24 mouse cellular contexts compared by ENCODE assay signal in genomic region chr19:36916206-36916605, GRCm38 (mm10). TPM values are rescaled to one million over a fixed set of nuclear protein-coding genes. Genes with fewer than 3 reads are reported as not detected.
A peak's percentile ranks its signal among the peaks of the same experiment; 100 is the strongest.
DNase-seq lines count a peak whose midpoint lies in the region; ATAC-seq lines count a peak whose summit lies in the region.
"Had no signal": no experiment of that assay in that cellular context is flagged by ENCODE, and none has a peak within 500 bp of the region (broad histone marks: within the 10 kb centered on the region; RNA-seq: fewer than 3 reads in every experiment).

No protein-coding gene starts in this region.

- H3K4me2 ChIP-seq in forebrain, embryonic 16.5 days (ENCODE audit: low read length), result no peak overlapping the region
- no peak overlapping the region for H3K4me2 ChIP-seq in neural tube, embryonic 11.5 days (ENCODE audit: low read depth)
- H3K4me2 ChIP-seq in neural tube, embryonic 15.5 days, result no peak overlapping the region
- H3K4me2 ChIP-seq: embryonic facial prominence, embryonic 13.5 days; heart, embryonic 11.5 days; intestine, embryonic 15.5 days had no signal

- H3K4me3 ChIP-seq in forebrain, embryonic 10.5 days, result no peak overlapping the region
- no peak overlapping the region for H3K4me3 ChIP-seq in forebrain, embryonic 16.5 days (replicated peaks; ENCODE audit: low read length)
- no peak overlapping the region for H3K4me3 ChIP-seq in neural tube, embryonic 11.5 days (ENCODE audit: low read depth, low read length)
- no peak overlapping the region for H3K4me3 ChIP-seq in neural tube, embryonic 15.5 days (replicated peaks)
- H3K4me3 ChIP-seq: embryonic facial prominence, embryonic 10.5 days; embryonic facial prominence, embryonic 13.5 days; erythroblast, embryonic 14.5 days; forebrain, embryonic 13.5 days; gastrocnemius, adult 2 months; hindbrain, embryonic 15.5 days; intestine, embryonic 15.5 days had no signal

- H3K4me1 ChIP-seq in forebrain, embryonic 10.5 days, result peaks cover 47% of the 10 kb centered on the region
- H3K4me1 ChIP-seq in forebrain, embryonic 16.5 days (replicated peaks; ENCODE audit: control insufficient read depth, insufficient read depth, low read length), result peaks cover 14% of the 10 kb centered on the region
- H3K4me1 ChIP-seq in neural tube, embryonic 11.5 days (ENCODE audit: control insufficient read depth, insufficient read depth, low read length), result peaks cover 6% of the 10 kb centered on the region; the same call in 1 of the 2 replicates
- H3K4me1 ChIP-seq in neural tube, embryonic 15.5 days, result peaks cover 15% of the 10 kb centered on the region

- no peak overlapping the region for H3K9ac ChIP-seq in forebrain, embryonic 16.5 days (replicated peaks; ENCODE audit: low read depth, low read length)
- no peak overlapping the region for H3K9ac ChIP-seq in neural tube, embryonic 11.5 days (ENCODE audit: low read length)
- H3K9ac ChIP-seq in neural tube, embryonic 15.5 days (replicated peaks), result no peak overlapping the region
- H3K9ac ChIP-seq: embryonic facial prominence, embryonic 13.5 days; forebrain, embryonic 13.5 days; forebrain, postnatal 0 days; hindbrain, embryonic 15.5 days; intestine, embryonic 15.5 days had no signal

- intact Hi-C loops in left cerebral cortex, postnatal 4 days (cut with DNase I), result no loop called here

- no peaks in the 10 kb centered on the region for H3K9me3 ChIP-seq in forebrain, embryonic 10.5 days
- H3K9me3 ChIP-seq in forebrain, embryonic 16.5 days (ENCODE audit: control insufficient read depth, low read length), result no peaks in the 10 kb centered on the region
- no peaks in the 10 kb centered on the region for H3K9me3 ChIP-seq in neural tube, embryonic 11.5 days (ENCODE audit: control insufficient read depth, low read length)
- H3K9me3 ChIP-seq in neural tube, embryonic 15.5 days (replicated peaks), result no peaks in the 10 kb centered on the region
- H3K9me3 ChIP-seq: embryonic facial prominence, embryonic 10.5 days; embryonic facial prominence, embryonic 13.5 days; forebrain, embryonic 13.5 days; hindbrain, embryonic 15.5 days; intestine, embryonic 15.5 days had no signal

- H3K27ac ChIP-seq in forebrain, embryonic 10.5 days, result peak overlapping the region; percentile 8; the same call in 1 of the 2 replicates
- no peak overlapping the region for H3K27ac ChIP-seq in forebrain, embryonic 16.5 days (ENCODE audit: low read length)
- H3K27ac ChIP-seq in neural tube, embryonic 11.5 days (ENCODE audit: low read depth, low read length), result peak overlapping the region; percentile 34; the same call in 1 of the 2 replicates
- H3K27ac ChIP-seq in neural tube, embryonic 15.5 days (replicated peaks), result peak overlapping the region; percentile 58; the same call in 1 of the 2 replicates
- H3K27ac ChIP-seq: embryonic facial prominence, embryonic 10.5 days; embryonic facial prominence, embryonic 13.5 days; forebrain, embryonic 13.5 days; gastrocnemius, adult 2 months; hindbrain, embryonic 15.5 days; intestine, embryonic 15.5 days had no signal

- 88% methylated on average over 4 of the region's 4 CpGs for WGBS in forebrain, embryonic 10.5 days
- WGBS in forebrain, embryonic 16.5 days, result 72% methylated on average over 4 of the region's 4 CpGs
- 74% methylated on average over 4 of the region's 4 CpGs for WGBS in neural tube, embryonic 11.5 days
- WGBS in neural tube, embryonic 15.5 days, result 64% methylated on average over 4 of the region's 4 CpGs

- DNase-seq in forebrain, embryonic 10.5 days (ENCODE audit: extremely low spot score, low spot score), result no peak
- DNase-seq in left cerebral cortex, postnatal 4 days, result peak; percentile 57
- no peak for DNase-seq in left cerebral cortex, adult 18-20 months (ENCODE audit: low spot score in 2 of 2)
- no peak for DNase-seq in neural tube, embryonic 11.5 days (ENCODE audit: low spot score)
- no peak for DNase-seq in neural tube, embryonic 10.5 days (ENCODE audit: extremely low spot score, low spot score)
- no peak for DNase-seq in embryo, embryonic 10 days (ENCODE audit: low spot score)
- DNase-seq: adrenal gland, adult 2 months; cerebellum, adult 8-10 months; cerebellum, postnatal 25 days; embryo, embryonic 11 days; forebrain, postnatal 0 days; gastrocnemius, adult 2 months; gastrocnemius, postnatal 14 days; heart, adult 11 months had no signal

- H3K36me3 ChIP-seq in forebrain, embryonic 10.5 days (replicated peaks), result peaks cover 5% of the 10 kb centered on the region
- no peaks in the 10 kb centered on the region for H3K36me3 ChIP-seq in forebrain, embryonic 16.5 days (ENCODE audit: control insufficient read depth, insufficient read depth)
- H3K36me3 ChIP-seq in neural tube, embryonic 11.5 days (ENCODE audit: control insufficient read depth, insufficient read depth, low read length), result no peaks in the 10 kb centered on the region
- no peaks in the 10 kb centered on the region for H3K36me3 ChIP-seq in neural tube, embryonic 15.5 days
- H3K36me3 ChIP-seq: embryonic facial prominence, embryonic 10.5 days; embryonic facial prominence, embryonic 13.5 days; hindbrain, embryonic 15.5 days; intestine, embryonic 15.5 days had no signal

- no peaks in the 10 kb centered on the region for H3K27me3 ChIP-seq in forebrain, embryonic 10.5 days (ENCODE audit: poor library complexity, severe bottlenecking)
- no peaks in the 10 kb centered on the region for H3K27me3 ChIP-seq in forebrain, embryonic 16.5 days (replicated peaks; ENCODE audit: control insufficient read depth, insufficient read depth, low read length)
- no peaks in the 10 kb centered on the region for H3K27me3 ChIP-seq in neural tube, embryonic 11.5 days (ENCODE audit: control insufficient read depth, insufficient read depth, low read length)
- H3K27me3 ChIP-seq in neural tube, embryonic 15.5 days (replicated peaks), result peaks cover 3% of the 10 kb centered on the region; the same call in 1 of the 2 replicates
- H3K27me3 ChIP-seq: embryonic facial prominence, embryonic 13.5 days; forebrain, embryonic 13.5 days; hindbrain, embryonic 15.5 days; intestine, embryonic 15.5 days had no signal

- no peak for ATAC-seq in forebrain, embryonic 16.5 days
- ATAC-seq in neural tube, embryonic 11.5 days (ENCODE audit: insufficient read depth, low FRiP score, low TSS enrichment), result no peak
- no peak for ATAC-seq in neural tube, embryonic 15.5 days (ENCODE audit: low FRiP score)
- ATAC-seq: CD4-positive, CD25-positive, alpha-beta regulatory T cell, adult 4 months; forebrain, embryonic 13.5 days; forebrain, postnatal 0 days; intestine, embryonic 15.5 days had no signal

RNA-seq across cellular contexts. Expression of gene Fgfbp3, which starts 3.2 kb away (rescaled TPM):
- 17.9 and 19.4 TPM in 2 replicates for polyA plus RNA-seq in forebrain, embryonic 10.5 days (2016; fragmentation: Nextera tagmentation; extraction: Ambion mirVana)
- polyA plus RNA-seq in forebrain, embryonic 16.5 days (2015; fragmentation: Nextera tagmentation; extraction: Ambion mirVana), result 26.3 and 29.3 TPM in 2 replicates
- 10 to 100 TPM; 24.5 to 25.3 TPM for total RNA-seq in left cerebral cortex, postnatal 4 days (2021)
- total RNA-seq in left cerebral cortex, adult 18-20 months (2021), result 1 to 10 TPM; 8.1 to 8.2 TPM
- 60.8 and 65.0 TPM in 2 replicates for polyA plus RNA-seq in neural tube, embryonic 11.5 days (2014; fragmentation: Nextera tagmentation; extraction: Ambion mirVana)
- polyA plus RNA-seq in neural tube, embryonic 15.5 days (2015; fragmentation: Nextera tagmentation; extraction: Ambion mirVana), result 70.8 and 91.9 TPM in 2 replicates
- polyA plus RNA-seq: CD4-positive, CD25-positive, alpha-beta regulatory T cell, adult 4 months had no signal

RNA-seq across cellular contexts. Expression of gene Btaf1, which starts 9.7 kb away (rescaled TPM):
- polyA plus RNA-seq in forebrain, embryonic 10.5 days (2016; fragmentation: Nextera tagmentation; extraction: Ambion mirVana), result 19.7 and 20.6 TPM in 2 replicates
- 12.3 TPM in 2 replicates for polyA plus RNA-seq in forebrain, embryonic 16.5 days (2015; fragmentation: Nextera tagmentation; extraction: Ambion mirVana)
- total RNA-seq in left cerebral cortex, postnatal 4 days (2021), result 10 to 100 TPM; 24.1 to 29.2 TPM
- 10 to 100 TPM; 37.6 to 40.0 TPM for total RNA-seq in left cerebral cortex, adult 18-20 months (2021)
- 21.9 and 22.2 TPM in 2 replicates for polyA plus RNA-seq in neural tube, embryonic 11.5 days (2014; fragmentation: Nextera tagmentation; extraction: Ambion mirVana)
- 7.6 and 8.1 TPM in 2 replicates for polyA plus RNA-seq in neural tube, embryonic 15.5 days (2015; fragmentation: Nextera tagmentation; extraction: Ambion mirVana)
